ENCODE assay signal across 10 mouse cellular contexts in the genomic region with DNA sequence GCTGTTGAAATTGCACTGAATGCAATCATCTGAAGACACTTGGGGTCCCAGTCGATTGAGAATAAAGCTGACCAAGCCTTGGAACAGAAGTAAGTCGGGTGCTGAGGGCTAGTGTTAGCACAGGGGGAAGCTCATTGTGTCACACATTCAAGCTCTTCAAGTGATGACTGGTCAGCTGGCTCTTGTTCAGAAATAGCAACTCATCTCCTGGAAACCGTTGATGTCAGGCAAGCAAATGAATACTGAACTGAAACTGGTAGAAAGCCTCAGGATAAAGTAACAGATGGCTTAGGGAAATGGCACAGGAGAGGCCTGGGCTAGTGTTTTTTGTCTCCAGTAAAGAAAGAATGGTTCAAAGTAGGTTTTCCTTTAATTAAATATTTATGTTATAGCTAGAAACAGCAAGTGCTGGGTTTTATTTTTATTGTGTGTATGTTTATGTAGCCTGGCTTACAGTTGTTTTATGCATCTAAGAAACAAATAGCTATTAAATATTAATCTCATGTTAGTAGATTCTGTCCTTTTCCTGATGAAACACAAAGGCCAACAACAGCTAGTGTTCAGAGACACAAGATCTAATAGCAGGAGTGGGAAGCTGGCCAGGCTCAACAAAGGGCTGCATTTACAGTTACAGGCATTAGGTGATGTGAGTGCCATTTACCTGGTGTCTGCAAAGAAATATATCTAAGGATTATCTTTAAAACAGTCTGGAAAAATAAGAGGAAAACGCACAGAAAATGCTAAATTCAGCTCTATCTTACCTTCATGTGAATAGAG. TPM values are rescaled to one million over a fixed set of nuclear protein-coding genes. Genes with fewer than 3 reads are reported as not detected.
DNase-seq lines count a peak whose midpoint lies in the region; ATAC-seq lines count a peak whose summit lies in the region.
"Had no signal": no experiment of that assay in that cellular context is flagged by ENCODE, and none has a peak within 500 bp of the region (broad histone marks: within the 10 kb centered on the region; RNA-seq: fewer than 3 reads in every experiment).

No protein-coding gene starts in this region.

- no peak for DNase-seq in forebrain, embryonic 11.5 days (ENCODE audit: low spot score)
- DNase-seq in 3T3-L1 (ENCODE audit: low read depth, low spot score) = peak; percentile 71
- peak; percentile 74 to 75 for DNase-seq in cerebellum, postnatal 14 days
- DNase-seq in kidney, postnatal 10 days = no peak
- DNase-seq in embryo, embryonic 11 days = no peak
- no peak for DNase-seq in embryo, embryonic 10 days (ENCODE audit: low spot score)
- DNase-seq: gastrocnemius, postnatal 14 days had no signal

- H3K36me3 ChIP-seq in forebrain, embryonic 12.5 days (replicated peaks) = peaks cover 40% of the 10 kb centered on the region
- peaks cover 14% of the 10 kb centered on the region for H3K36me3 ChIP-seq in forebrain, embryonic 11.5 days (ENCODE audit: control insufficient read depth, insufficient read depth, low read length)
- H3K36me3 ChIP-seq in hindbrain, embryonic 16.5 days (ENCODE audit: control insufficient read depth, insufficient read depth, low read length) = peaks cover 25% of the 10 kb centered on the region

- H3K4me2 ChIP-seq in forebrain, embryonic 12.5 days = no peak overlapping the region
- H3K4me2 ChIP-seq in forebrain, embryonic 11.5 days (ENCODE audit: low read depth, low read length, severe bottlenecking) = no peak overlapping the region
- no peak overlapping the region for H3K4me2 ChIP-seq in hindbrain, embryonic 16.5 days (ENCODE audit: low read length)

- WGBS in forebrain, embryonic 12.5 days = 73% methylated on average over 4 of the region's 4 CpGs
- 76% methylated on average over 4 of the region's 4 CpGs for WGBS in forebrain, embryonic 11.5 days
- WGBS in hindbrain, embryonic 16.5 days = 55% methylated on average over 4 of the region's 4 CpGs

- H3K4me3 ChIP-seq in forebrain, embryonic 12.5 days (replicated peaks) = no peak overlapping the region
- H3K4me3 ChIP-seq in forebrain, embryonic 11.5 days (ENCODE audit: low read depth, low read length) = no peak overlapping the region
- H3K4me3 ChIP-seq in hindbrain, embryonic 16.5 days (ENCODE audit: low read length) = no peak overlapping the region
- H3K4me3 ChIP-seq: myocyte had no signal

- H3K27me3 ChIP-seq in forebrain, embryonic 12.5 days = no peaks in the 10 kb centered on the region
- H3K27me3 ChIP-seq in forebrain, embryonic 11.5 days (ENCODE audit: control insufficient read depth, insufficient read depth, low read length) = no peaks in the 10 kb centered on the region
- H3K27me3 ChIP-seq in hindbrain, embryonic 16.5 days (replicated peaks; ENCODE audit: control insufficient read depth, insufficient read depth, low read length) = no peaks in the 10 kb centered on the region

- ATAC-seq in forebrain, embryonic 12.5 days (ENCODE audit: low FRiP score) = 0 out of 2 replicates have a peak, but pooled peaks have one; percentile 23
- no peak for ATAC-seq in forebrain, embryonic 11.5 days (replicated peaks; ENCODE audit: low FRiP score)
- peak; percentile 63 for ATAC-seq in hindbrain, embryonic 16.5 days

- no peaks in the 10 kb centered on the region for H3K9me3 ChIP-seq in forebrain, embryonic 12.5 days
- H3K9me3 ChIP-seq in forebrain, embryonic 11.5 days (ENCODE audit: control insufficient read depth, low read length) = no peaks in the 10 kb centered on the region
- H3K9me3 ChIP-seq in hindbrain, embryonic 16.5 days (ENCODE audit: control insufficient read depth, low read length) = no peaks in the 10 kb centered on the region

- no peak overlapping the region for H3K9ac ChIP-seq in forebrain, embryonic 12.5 days
- no peak overlapping the region for H3K9ac ChIP-seq in forebrain, embryonic 11.5 days (ENCODE audit: low read length)
- H3K9ac ChIP-seq in hindbrain, embryonic 16.5 days (ENCODE audit: low read depth, low read length) = no peak overlapping the region

- H3K4me1 ChIP-seq in forebrain, embryonic 12.5 days = no peaks in the 10 kb centered on the region
- H3K4me1 ChIP-seq in forebrain, embryonic 11.5 days (replicated peaks; ENCODE audit: control insufficient read depth, insufficient read depth, low read length) = peaks cover 2% of the 10 kb centered on the region; the same call in 1 of the 2 replicates
- no peaks in the 10 kb centered on the region for H3K4me1 ChIP-seq in hindbrain, embryonic 16.5 days (ENCODE audit: control insufficient read depth, insufficient read depth, low read depth, low read length)

- H3K27ac ChIP-seq in forebrain, embryonic 12.5 days = peak overlapping the region; percentile 50; the same call in 1 of the 2 replicates
- H3K27ac ChIP-seq in forebrain, embryonic 11.5 days (ENCODE audit: low read depth, low read length) = no peak overlapping the region
- no peak overlapping the region for H3K27ac ChIP-seq in hindbrain, embryonic 16.5 days (ENCODE audit: low read depth, low read length)

RNA-seq across cellular contexts. Expression of a gene that starts 14.2 kb away (rescaled TPM):
- 3.9 and 5.0 TPM in 2 replicates for polyA plus RNA-seq in forebrain, embryonic 12.5 days (2016; fragmentation: Nextera tagmentation; extraction: Ambion mirVana)
- polyA plus RNA-seq in forebrain, embryonic 11.5 days (2014; fragmentation: Nextera tagmentation; extraction: Ambion mirVana) = 3.7 and 4.4 TPM in 2 replicates
- 3.5 and 4.3 TPM in 2 replicates for polyA plus RNA-seq in hindbrain, embryonic 16.5 days (2015; fragmentation: Nextera tagmentation; extraction: Ambion mirVana)
- polyA plus RNA-seq: myocyte had no signal

RNA-seq across cellular contexts. Expression of a gene that starts 51.9 kb away (rescaled TPM):
- 165 and 171 TPM in 2 replicates for polyA plus RNA-seq in forebrain, embryonic 12.5 days (2016; fragmentation: Nextera tagmentation; extraction: Ambion mirVana)
- 179 and 186 TPM in 2 replicates for polyA plus RNA-seq in forebrain, embryonic 11.5 days (2014; fragmentation: Nextera tagmentation; extraction: Ambion mirVana)
- 86.0 and 95.9 TPM in 2 replicates for polyA plus RNA-seq in hindbrain, embryonic 16.5 days (2015; fragmentation: Nextera tagmentation; extraction: Ambion mirVana)

Comparison
In these comparisons a context has a peak if more than half of its experiments do, and no peak if none do; other contexts are left out.
1. DNase-seq: peak in 3T3-L1 (single experiment) and cerebellum, postnatal 14 days (2 of 2); none in forebrain, embryonic 11.5 days (single experiment), kidney, postnatal 10 days (single experiment), embryo, embryonic 11 days (single experiment) and embryo, embryonic 10 days (single experiment).